Mouse (Mus musculus) heart, adult 18-20 months (tissue): ENCODE results near the gene Ttc21a. TPM values are rescaled to one million over a fixed set of nuclear protein-coding genes. Genes with fewer than 3 reads are reported as not detected.
A peak's percentile ranks its signal among the peaks of the same experiment; 100 is the strongest.

Source experiments
- DNase-seq, 2 experiments: peaks; one replicate each; pipeline ENCODE4 v3.0.0; 2021 to 2022; ENCODE audit warnings: mixed read lengths in 1 of 2
- total RNA-seq, 2 experiments: library from RNA; stranded (reverse); gene quantifications; 2 replicates each; pipeline ENCODE4 v1.2.3; 2021

Gene Ttc21a
- total RNA-seq, 2 experiments from 2014 or later = 0.21 TPM; not detected in 1

DNA sequence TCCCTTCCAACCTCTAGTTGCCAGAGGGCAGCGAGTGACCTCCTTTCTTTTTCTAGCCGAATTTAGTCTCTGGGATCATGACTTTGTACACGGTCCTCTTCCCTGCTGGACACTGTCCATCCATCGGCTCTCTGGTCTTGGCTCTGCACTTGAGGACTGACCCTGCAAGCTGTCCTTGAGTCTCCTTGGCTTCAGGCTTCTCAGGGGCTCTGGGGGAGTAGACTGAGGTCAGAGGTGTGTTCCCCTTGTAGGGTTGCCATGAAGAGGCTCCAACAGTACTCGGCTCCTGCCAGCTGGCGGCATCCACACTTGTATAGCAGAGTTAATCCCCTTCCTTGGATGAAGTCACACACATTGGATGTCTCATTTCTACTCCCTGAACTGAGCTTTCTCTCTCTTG, 62.2 kb downstream of the Ttc21a start:
- DNase-seq = peak; percentile 59 to 70

DNA sequence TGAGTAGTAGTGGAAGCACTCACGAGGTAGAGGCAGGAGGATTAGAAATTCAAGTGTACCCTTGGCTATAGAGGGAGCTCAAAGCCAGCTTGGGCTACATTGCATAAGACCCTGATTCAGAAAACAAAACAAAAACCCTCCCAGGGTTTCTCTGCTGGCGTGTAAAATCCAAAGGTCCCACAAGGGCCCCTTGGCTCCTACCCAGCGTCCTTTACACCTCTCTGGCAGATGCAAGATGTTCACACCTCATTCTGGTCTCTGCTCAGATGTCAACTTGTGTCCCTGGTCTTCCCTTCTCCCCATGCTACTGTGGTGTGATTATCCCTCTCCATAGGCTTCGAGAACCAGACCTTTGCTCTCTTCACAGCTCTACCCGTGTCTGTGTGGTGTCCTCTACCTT, 63.4 kb downstream of the Ttc21a start:
- DNase-seq = no peak

DNA sequence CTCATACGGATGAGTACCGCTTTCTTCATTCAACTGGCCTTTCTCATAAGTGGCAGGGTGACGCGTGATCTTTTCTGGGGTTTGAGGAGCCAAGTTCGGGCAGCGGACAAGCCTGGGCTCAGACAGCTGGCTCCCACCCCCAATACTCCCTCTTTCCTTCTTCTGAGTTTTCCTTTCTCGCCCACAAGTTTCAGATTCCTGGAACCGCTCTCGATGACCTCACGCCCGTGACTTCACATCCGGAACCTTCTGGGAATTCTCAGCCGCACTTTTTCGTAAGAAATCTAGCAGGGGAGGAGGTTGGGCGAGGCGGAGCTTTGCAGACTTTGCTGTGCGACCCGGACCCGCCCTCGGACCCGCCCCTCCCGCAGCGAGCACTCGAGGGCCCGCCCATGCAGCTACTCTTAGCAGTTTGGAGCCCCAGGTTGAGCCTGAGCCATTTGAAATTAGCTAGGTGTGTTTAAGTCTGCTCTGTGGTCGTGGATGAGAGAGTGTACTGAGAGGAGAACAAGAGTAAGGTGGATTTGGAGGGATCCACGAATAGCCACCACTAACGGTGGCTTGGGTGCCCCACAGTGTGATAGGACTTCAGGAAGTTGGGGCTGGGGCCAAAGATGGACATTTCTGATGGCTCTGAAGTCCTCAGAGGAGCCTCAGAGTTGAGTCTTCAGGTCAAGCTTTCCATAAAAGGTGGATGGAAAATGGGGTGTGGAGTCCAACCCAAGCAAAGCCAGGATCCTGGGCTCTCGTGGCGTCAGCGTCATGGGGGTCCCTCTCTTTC, 64.7 kb downstream of the Ttc21a start:
- peak; percentile 95 for DNase-seq

DNA sequence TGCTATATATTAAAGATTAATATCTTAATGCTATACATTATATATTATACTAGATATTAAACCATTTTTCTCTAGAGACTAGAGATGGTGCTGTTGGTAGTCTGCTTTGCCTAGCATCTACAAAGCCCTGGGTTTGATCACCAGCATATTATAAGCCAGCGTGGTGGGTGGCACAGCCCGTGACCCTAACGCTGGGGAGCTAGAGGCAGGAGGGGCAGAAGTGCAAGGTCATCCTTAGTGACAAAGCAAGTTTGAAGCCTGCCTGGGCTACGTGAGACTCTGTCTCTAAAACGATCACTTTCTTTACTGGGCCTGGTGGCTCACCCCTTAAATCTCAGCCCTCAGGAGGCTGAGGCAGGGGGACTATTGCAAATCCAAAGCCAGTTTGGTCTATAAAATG, 65.5 kb downstream of the Ttc21a start:
- no peak for DNase-seq

DNA sequence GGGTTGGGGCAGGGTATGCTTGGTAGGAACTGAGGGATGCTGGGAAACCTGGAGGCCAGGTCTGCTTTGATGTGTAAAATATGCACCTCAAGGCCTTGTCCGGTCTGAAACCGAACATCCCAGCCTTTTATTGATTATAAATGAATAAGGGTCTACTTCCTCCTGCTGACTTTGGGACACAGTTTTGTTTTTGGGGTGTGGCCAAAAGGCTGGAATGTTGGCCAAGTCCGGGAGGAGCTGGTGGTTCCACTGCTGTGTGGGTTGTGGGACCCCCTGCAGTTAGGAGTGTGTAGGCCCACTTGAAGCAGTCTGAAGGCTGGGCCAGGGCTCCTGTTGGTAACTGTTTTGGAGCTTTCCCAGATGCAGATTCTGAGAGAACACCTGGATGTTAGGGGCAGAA, 68.5 kb downstream of the Ttc21a start:
- DNase-seq = no peak

DNA sequence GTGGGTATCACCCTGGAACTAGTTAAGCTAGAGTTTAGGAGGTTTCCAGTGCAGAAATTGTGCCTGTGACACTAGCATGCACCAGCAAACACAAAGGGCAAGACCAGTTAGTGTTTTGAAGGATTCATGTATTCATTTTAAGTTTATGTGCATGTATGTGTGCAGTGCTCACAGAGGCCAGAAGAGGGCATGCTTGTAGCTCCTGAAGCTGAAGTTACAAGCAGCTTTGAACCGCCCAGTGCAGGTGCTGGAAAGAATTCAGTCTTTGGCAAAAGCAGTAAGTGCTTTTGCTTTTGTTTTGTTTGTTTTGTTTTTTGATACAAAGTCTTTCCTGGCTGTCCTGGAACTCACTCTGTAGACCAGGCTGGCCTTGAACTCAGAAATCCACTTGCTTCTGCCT, 70.4 kb downstream of the Ttc21a start:
- no peak for DNase-seq

DNA sequence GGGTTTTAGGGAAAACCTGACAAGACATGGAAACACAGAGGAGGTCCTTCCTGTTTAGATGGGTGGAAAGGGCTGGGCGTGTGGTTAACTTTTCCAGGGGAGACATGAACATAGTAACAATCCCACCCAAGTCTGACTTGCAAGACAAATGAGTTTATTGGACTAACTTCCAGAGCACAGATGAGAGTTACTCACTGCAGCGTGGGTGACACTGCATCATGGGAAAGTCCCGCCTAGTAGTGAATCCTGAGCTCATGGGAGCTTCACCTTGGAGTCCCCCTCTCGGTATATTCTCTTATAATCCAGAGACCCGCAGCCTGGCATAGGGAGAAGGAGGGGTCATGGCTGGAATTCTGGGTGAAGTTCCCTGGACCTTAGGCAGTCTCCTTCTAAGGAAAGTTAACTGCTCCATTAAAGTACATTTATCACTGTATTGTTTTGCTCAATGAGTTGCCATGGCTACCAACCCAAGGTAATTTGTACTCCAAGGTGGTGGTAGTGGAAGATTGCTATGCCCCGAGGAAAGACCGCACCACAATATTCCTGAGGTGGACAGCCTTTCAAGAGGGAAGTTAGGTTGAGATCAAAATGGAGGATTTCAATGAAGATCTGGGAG, 71.9 kb downstream of the Ttc21a start:
- no peak for DNase-seq

DNA sequence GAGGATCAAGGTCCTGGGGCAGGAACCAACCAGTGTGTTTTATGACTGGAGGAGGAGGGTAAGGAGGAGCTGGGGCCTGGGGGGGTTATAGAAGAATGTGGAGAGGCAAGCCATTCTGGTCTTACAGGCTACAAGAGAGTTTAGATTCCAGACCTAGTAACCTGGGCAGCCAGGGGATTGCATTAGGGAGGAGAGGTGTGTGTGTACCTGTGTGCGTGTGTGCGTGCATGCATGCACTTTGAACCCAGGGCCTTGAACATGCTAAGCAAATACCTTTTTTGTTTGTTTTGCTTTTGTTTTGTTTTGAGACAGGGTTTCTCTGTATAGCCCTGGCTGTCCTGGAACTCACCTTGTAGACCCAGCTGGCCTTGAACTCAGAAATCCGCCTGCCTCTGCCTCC, 72.5 kb downstream of the Ttc21a start:
- no peak for DNase-seq

DNA sequence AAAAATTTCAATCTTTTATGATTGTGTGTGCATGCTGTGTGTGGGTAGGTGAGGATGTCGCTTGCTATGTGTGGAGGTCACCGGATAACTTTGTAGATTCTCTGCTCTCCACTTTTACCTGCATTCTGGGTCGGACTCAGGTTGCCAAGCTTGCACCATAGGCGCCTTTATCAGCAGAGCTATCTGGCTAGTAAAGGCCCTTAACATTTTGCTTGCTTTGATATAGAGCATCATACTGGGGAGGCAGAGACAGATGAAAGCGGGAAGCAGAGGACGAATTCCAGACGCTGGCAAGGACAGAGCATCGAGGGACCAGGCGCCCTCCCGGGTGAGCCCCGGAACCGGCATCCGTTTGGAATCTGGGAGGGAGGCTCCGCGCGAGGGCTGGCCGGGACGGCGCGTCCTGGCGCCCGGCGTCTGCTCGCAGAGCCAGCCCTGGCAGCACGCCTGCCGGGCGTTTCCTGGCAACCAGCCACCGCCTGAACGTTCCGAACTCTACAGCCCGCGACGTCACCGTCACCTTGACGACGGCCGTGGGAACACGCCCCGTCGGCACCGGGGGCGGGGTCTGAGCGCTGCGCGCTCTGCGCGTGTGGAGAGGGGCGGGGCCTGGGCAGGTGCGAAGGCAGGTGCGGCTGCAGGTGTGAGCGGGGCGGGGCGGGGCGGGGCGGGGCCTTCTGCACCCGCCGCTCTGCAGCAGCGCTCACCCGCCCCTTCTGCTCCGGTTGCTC, 73.5 kb downstream of the Ttc21a start:
- peak; percentile 98 for DNase-seq

DNA sequence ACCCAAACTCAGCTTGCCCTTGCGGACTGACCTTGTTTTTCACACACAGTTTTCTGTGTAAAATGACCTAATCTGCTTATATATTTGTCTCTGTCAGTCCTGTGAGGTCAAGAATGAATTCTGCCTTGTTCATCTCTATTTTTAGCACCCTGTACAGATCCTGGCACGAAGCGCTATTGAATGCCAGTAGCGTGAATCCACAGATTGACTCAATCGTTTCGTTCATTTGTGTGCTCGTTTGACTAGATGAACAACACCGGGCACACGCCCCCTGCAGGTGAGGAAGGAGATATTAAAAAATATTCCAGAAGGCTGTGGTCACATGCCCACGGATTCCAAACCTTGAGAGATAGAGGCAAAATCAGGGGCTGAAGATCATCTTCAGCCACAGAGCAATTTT, 74.1 kb downstream of the Ttc21a start:
- DNase-seq = peak; percentile 87 to 88

DNA sequence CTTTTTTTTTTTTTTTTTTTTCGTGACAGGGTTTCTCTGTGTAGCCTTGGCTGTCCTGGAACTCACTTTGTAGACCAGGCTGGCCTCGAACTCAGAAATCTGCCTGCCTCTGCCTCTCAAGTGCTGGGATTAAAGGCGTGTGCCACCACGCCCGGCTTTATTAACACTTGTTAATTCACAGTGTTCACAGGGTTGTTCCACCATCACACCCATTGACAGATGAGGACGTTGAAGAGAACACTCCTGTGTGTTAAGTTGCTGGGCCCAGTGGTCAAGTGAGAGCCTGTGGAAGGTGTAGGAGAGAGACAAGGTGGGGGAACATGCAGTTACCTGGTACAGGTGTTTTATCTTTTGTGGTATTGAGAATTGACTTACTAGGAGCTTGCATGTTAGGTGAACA, 74.8 kb downstream of the Ttc21a start:
- DNase-seq = peak in 1 of 2 experiments; percentile 41

DNA sequence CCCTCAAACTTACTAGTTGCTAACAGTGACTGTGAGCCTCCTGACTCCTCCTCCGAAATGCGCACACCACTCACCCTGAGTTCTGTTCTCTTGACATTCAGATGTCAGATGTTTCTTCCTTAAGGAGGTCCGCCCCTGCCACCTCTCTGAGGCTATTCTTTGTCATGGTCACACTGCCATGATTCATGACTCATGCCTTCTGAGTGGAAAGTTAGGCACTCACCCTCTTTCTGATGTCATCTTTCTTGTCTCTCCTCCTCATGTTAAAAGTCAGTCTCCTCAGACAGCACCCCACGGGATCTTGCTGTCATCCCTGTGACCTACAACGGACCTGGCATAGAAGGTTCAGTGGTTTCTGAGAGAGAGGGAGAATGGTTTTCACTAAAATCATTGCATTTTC, 75.4 kb downstream of the Ttc21a start:
- DNase-seq = no peak

DNA sequence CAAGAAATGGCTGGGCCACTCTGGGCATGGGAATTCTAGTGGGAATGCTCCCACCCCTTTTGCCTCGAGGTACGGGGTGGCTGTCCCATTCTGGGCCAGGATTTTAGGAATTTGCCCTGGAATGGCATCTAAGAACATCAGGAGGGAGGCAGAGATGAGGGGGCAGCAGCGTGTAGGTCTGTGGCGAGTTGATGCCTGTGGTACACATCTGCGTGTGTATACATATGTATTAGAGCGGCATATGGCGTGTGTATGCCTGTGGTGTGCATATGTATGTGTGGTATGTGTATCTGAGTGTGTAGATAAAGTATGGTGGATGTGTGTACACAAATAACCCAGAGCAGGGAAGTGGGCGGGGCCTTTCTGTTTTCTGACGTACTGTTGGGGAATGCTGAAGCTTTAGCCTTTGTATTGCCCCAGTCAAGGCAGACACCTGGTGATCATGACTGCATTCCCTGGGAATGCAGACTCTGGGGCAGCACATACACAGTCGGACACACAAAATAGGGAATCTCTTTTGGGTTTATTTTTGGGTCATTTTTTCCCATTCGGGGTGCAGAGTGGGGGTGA, 75.9 kb downstream of the Ttc21a start:
- peak in 1 of 2 experiments; percentile 48 for DNase-seq

DNA sequence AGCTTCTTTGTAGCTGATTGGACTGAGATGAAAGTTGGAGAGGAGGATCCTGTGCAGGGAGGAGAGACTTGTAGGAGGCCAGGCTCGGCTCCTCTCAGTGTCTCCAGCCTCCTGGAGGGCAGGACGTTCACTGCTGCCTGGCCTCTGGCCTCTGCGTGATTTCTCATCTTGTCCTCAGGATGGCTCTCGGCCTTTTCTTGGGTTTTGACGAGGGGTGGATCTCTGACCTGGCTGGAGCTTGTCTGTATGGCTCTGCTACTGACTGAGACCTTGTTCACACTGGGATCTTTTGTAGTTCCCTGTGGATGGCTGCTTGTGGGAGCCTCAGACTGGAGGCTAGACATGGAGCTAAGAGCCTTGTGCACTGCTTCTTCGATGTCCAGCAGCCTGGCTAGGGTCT, 77.4 kb downstream of the Ttc21a start:
- DNase-seq = peak in 1 of 2 experiments; percentile 13

DNA sequence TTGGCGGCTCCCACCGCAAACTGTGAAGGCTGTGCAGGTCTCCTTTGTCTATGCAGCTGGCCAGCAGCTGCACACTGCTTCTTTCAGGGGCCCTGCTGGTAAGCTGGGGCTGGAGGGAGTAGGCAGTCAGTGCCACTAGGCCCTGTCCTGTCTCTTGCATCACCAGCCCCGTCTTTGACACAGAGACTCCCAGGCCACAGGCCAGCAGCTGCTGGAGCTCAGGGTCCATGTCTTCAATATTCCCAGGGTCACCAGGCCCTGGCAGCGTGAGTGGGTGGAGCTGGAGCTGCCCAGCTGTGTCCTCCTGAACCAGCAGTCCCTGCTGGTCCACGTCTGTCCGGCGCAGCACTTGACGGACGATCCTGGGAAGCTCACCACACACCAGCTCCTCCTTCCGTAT, 79.5 kb downstream of the Ttc21a start:
- DNase-seq = no peak

Other genes starting within 250 kb of the Ttc21a start
- gene Scn10a, start 218.3 kb upstream of the Ttc21a start, total RNA-seq = under 1 TPM; 0.67 to 0.75 TPM
- under 1 TPM in 1 of 2 experiments, not detected in 1; 0.05 TPM for gene Scn11a, start 112.2 kb upstream of the Ttc21a start, total RNA-seq
- 10 to 100 TPM; 20.8 to 30.4 TPM for gene Wdr48, start 42.7 kb upstream of the Ttc21a start, total RNA-seq
- 10 to 100 TPM; 31.8 to 35.8 TPM for gene Gorasp1, start within 50 bp of the Ttc21a start, total RNA-seq
- 10 to 100 TPM; 16.7 to 20.7 TPM for gene Csrnp1, start 47.1 kb downstream of the Ttc21a start, total RNA-seq
- 100 to 1,000 TPM; 145 to 150 TPM for gene Xirp1, start 86.0 kb downstream of the Ttc21a start, total RNA-seq
- gene Cx3cr1, start 132.3 kb downstream of the Ttc21a start, total RNA-seq = under 1 TPM; 0.80 to 0.92 TPM
- gene Ccr8, start 154.5 kb downstream of the Ttc21a start, total RNA-seq = not detected
- gene Slc25a38, start 172.8 kb downstream of the Ttc21a start, total RNA-seq = 10 to 100 TPM; 21.6 to 23.5 TPM
- gene Rpsa, start 190.1 kb downstream of the Ttc21a start, total RNA-seq = 100 to 1,000 TPM; 538 to 567 TPM
- gene Mobp, start 212.1 kb downstream of the Ttc21a start, total RNA-seq = not detected